Mouse (Mus musculus) forebrain, embryonic 11.5 days (tissue): Measurements from ENCODE around the gene Tex264. TPM values are rescaled to one million over a fixed set of nuclear protein-coding genes. Genes with fewer than 3 reads are reported as not detected.

Experiments
- ATAC-seq: fragments of 200-750 bp; cut with Nextera tagmentation; replicated peaks from 2 replicates; pipeline ENCODE4 v1.8.0; 2017; ENCODE audit warnings: moderate TSS enrichment; ENCODE audit not compliant: low FRiP score
- DNase-seq: peaks from one replicate; pipeline ENCODE4 v3.0.0-alpha.2; 2017; ENCODE audit warnings: low spot score
- H3K27ac ChIP-seq: fragments of 300-500 bp; sonication (generic); 2 replicates; pipeline ENCODE4 v1.5.1; 2014; ENCODE audit warnings: low read depth, low read length
- H3K27me3 ChIP-seq: fragments of 300-500 bp; sonication (generic); 2 replicates; pipeline ENCODE4 v1.6.1; 2014; ENCODE audit warnings: mild to moderate bottlenecking, low read length, mixed read lengths; ENCODE audit not compliant: control insufficient read depth, insufficient read depth
- H3K36me3 ChIP-seq: fragments of 300-500 bp; sonication (generic); 2 replicates; pipeline ENCODE4 v1.6.1; 2014; ENCODE audit warnings: mild to moderate bottlenecking, low read length, moderate library complexity, mixed read lengths; ENCODE audit not compliant: control insufficient read depth, insufficient read depth
- H3K4me1 ChIP-seq: fragments of 300-500 bp; sonication (generic); replicated peaks from 2 replicates; pipeline ENCODE4 v1.6.1; 2014; ENCODE audit warnings: low read length, mixed read lengths; ENCODE audit not compliant: control insufficient read depth, insufficient read depth
- H3K4me2 ChIP-seq: fragments of 300-500 bp; sonication (generic); 2 replicates; pipeline ENCODE4 v1.6.1; 2014; ENCODE audit warnings: low read depth, mild to moderate bottlenecking, low read length, moderate library complexity, mixed read lengths; ENCODE audit not compliant: severe bottlenecking
- H3K4me3 ChIP-seq: fragments of 300-500 bp; sonication (generic); 2 replicates; pipeline ENCODE4 v1.5.1; 2014; ENCODE audit warnings: low read depth, low read length
- H3K9ac ChIP-seq: fragments of 300-500 bp; sonication (generic); 2 replicates; pipeline ENCODE4 v1.6.1; 2014; ENCODE audit warnings: low read length
- H3K9me3 ChIP-seq: fragments of 300-500 bp; sonication (generic); 2 replicates; pipeline ENCODE4 v1.6.1; 2016; ENCODE audit warnings: low read length, mixed read lengths; ENCODE audit not compliant: control insufficient read depth
- WGBS: fragments of 180-500 bp; shearing (Covaris S2); extraction: QIAGEN DNeasy Blood & Tissue Kit; methylation state at CpG from one replicate; pipeline ENCODE4 v1.1.7; 2014; 5-methylcytosine and 5-hydroxymethylcytosine counted together
- polyA plus RNA-seq: library from polyadenylated mRNA; unstranded; fragments of >200 nt; fragmentation: Nextera tagmentation; extraction: Ambion mirVana; gene quantifications from 2 replicates; pipeline ENCODE4 v1.2.1, GENCODE M21; 2014

Gene Tex264
- polyA plus RNA-seq, 1 experiment from 2014 or later = 31.9 TPM

- H3K27me3 ChIP-seq = peaks cover 3% of the 10 kb centered on the region
- H3K27ac ChIP-seq = no peak overlapping the region
- no peak for DNase-seq
- H3K9me3 ChIP-seq = no peaks in the 10 kb centered on the region
- no peak for ATAC-seq
- 0 out of 2 replicates have a peak, but pooled peaks cover 2% of the 10 kb centered on the region for H3K4me1 ChIP-seq
- no peak overlapping the region for H3K9ac ChIP-seq
- 42% methylated on average over 5 of the region's 5 CpGs for WGBS
- H3K4me3 ChIP-seq = no peak overlapping the region
- no peaks in the 10 kb centered on the region; the same call in 1 of the 2 replicates for H3K36me3 ChIP-seq
- no peak overlapping the region for H3K4me2 ChIP-seq
Observed at GRCm38 (mm10) chr9:106657592-106657991, 28.1 kb downstream of the Tex264 start.

DNA sequence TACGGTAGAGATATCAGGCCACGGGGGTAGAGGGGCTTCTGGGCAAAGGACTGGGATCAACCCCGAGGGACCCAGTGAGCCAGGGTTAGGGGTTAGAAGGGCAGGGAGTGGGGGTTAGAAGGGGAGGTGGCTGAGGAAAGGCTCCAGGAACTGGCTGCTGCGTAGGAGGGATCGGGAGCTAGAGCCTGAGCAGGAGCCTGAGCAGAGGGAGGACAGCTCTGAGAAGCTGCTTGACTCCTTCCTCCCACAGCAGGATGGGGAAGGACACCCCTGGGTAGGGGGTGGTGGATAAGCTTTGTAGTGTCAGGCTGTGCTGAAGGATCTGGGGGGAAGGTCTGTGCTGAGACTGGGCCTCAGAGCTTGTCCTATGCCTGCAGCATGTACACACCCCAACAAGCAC is 28.9 kb downstream of the Tex264 start:
- Histone ChIP-seq H3K9me3 (no peaks in the 10 kb centered on the region), H3K27ac (no peak overlapping the region), H3K9ac (no peak overlapping the region), H3K36me3 (no peaks in the 10 kb centered on the region; the same call in 1 of the 2 replicates), H3K4me3 (no peak overlapping the region), H3K4me1 (0 out of 2 replicates have a peak, but pooled peaks cover 2% of the 10 kb centered on the region), H3K4me2 (no peak overlapping the region), H3K27me3 (peaks cover 3% of the 10 kb centered on the region)
- ATAC-seq (no peak), DNase-seq (no peak)
- 32% methylated on average over 5 of the region's 5 CpGs for WGBS

DNA sequence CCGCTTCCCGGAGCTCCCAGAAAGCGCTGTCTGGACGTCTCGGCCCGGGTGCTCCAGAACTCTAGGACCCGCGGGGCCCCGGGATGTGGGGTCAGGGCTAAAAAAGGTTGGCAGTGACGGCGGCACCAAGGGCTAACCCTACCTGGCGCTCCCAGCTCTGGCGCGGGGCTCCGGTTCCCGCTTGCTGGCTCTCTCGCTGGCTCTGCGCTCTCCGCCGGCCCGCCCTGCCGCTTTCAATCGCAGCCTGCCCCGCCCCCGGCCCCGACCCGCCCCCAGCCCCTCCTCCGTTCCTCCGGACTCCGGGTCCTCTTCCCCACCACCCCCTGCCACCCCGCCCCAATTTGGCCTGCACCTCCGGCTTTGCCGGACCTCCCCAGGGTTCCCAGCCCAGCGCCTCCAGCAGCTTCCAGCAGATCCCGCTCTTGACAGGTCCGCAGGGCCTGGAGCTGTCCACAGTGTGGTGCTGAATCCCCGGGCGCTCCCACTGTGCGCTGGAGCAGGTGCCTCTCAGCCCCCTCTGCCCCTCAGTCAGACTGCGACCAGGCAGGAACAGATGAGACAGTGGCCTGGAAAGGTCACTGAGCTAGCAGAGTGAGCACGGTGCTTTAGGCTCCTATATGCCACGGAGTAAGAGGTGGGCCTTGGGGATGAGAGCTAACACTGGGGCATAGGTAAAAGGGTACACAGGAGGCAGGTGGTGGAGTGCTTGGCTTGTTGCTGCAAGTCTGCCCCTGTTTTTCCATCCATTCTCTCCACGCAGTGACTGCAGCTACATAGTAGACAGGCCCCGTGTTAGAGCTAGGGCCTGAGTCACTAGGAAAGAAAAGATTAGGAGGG is 29.6 kb downstream of the Tex264 start, which contains the start of gene Grm2:
Grm2 (minus strand) TSS at position 199 of the 837 bp plus-strand sequence.
- Histone ChIP-seq H3K27ac (no peak within 1 kb of the TSS), H3K9me3 (no peaks in the 10 kb centered on the region), H3K27me3 (peaks cover 3% of the 10 kb centered on the region), H3K36me3 (no peaks in the 10 kb centered on the region), H3K4me1 (0 out of 2 replicates have a peak, but pooled peaks cover 2% of the 10 kb centered on the region), H3K4me2 (peak within 1 kb of the TSS; percentile 88), H3K4me3 (peak within 1 kb of the TSS; percentile 33), H3K9ac (peak within 1 kb of the TSS; percentile 41)
- ATAC-seq (peak; percentile 77), DNase-seq (peak; percentile 90)
- under 1% methylated on average over 43 of the region's 44 CpGs for WGBS

GRCm38 (mm10) chr9:106652720-106653119 is 33.0 kb downstream of the Tex264 start:
- Histone ChIP-seq H3K4me2 (no peak overlapping the region), H3K36me3 (no peaks in the 10 kb centered on the region), H3K9ac (no peak overlapping the region), H3K27ac (no peak overlapping the region), H3K4me3 (no peak overlapping the region), H3K9me3 (no peaks in the 10 kb centered on the region), H3K27me3 (peaks cover 3% of the 10 kb centered on the region), H3K4me1 (0 out of 2 replicates have a peak, but pooled peaks cover 2% of the 10 kb centered on the region)
- ATAC-seq = no peak
- DNase-seq = no peak
- 74% methylated on average over 1 of the region's 1 CpGs for WGBS

DNA sequence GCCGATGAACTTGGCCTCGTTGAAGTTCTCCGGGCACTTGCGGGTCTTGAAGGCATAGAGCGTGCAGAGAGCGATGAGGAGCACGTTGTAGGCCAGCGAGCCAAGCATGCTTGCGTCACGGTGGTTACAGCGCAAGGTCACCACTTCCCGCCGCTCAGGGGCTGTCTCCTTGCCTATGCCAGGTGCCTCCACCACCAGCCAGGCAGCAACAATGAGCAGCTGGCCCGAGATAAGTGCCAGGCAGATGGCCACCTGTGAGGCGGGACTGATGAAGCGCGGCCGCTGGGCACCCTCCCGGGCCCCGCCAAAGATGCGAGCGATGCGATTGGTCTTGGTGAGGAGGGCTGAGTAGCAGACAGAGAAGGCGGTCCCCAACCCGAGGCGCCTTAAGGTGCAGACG is 38.5 kb downstream of the Tex264 start:
- no peak overlapping the region for H3K4me2 ChIP-seq
- no peak overlapping the region for H3K4me3 ChIP-seq
- ATAC-seq (no peak), DNase-seq (no peak)
- no peaks in the 10 kb centered on the region for H3K27me3 ChIP-seq
- 80% methylated on average over 27 of the region's 27 CpGs for WGBS
- H3K36me3 ChIP-seq = no peaks in the 10 kb centered on the region
- H3K9me3 ChIP-seq = no peaks in the 10 kb centered on the region
- no peak overlapping the region for H3K27ac ChIP-seq
- H3K9ac ChIP-seq = no peak overlapping the region
- H3K4me1 ChIP-seq = no peaks in the 10 kb centered on the region

GRCm38 (mm10) chr9:106645684-106646271 is 39.9 kb downstream of the Tex264 start:
- 80% methylated on average over 9 of the region's 9 CpGs for WGBS
- Histone ChIP-seq H3K27ac (no peak overlapping the region), H3K4me2 (no peak overlapping the region), H3K9ac (no peak overlapping the region), H3K4me3 (no peak overlapping the region), H3K9me3 (no peaks in the 10 kb centered on the region), H3K27me3 (no peaks in the 10 kb centered on the region), H3K4me1 (no peaks in the 10 kb centered on the region), H3K36me3 (no peaks in the 10 kb centered on the region)
- ATAC-seq (no peak), DNase-seq (no peak)

DNA sequence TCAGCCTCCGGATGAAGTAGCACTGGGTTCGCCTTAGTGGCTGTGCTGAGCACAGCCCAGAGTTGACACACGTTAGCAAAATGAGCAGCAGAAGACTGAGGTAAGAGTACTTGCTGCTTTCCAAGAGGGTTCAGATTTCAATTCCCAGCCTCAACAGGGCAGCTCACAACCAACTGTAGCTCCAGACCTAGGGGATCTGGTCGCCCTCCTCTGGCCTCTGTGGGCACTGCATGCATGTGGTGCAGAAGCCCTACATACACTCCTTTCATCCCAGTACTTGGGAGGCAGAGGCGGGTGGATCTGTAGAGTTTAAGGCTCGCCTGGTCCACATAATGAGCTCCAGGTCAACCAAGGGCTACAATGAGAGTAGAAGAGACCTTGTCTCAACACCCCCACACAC is 41.9 kb downstream of the Tex264 start:
- 68% methylated on average over 6 of the region's 6 CpGs for WGBS
- no peak for DNase-seq

GRCm38 (mm10) chr9:106643128-106643527 is 42.6 kb downstream of the Tex264 start:
- ATAC-seq (no peak), DNase-seq (peak; percentile 91)
- Histone ChIP-seq H3K4me1 (no peaks in the 10 kb centered on the region), H3K4me3 (no peak overlapping the region), H3K27me3 (no peaks in the 10 kb centered on the region), H3K9me3 (no peaks in the 10 kb centered on the region), H3K36me3 (no peaks in the 10 kb centered on the region), H3K4me2 (no peak overlapping the region), H3K9ac (no peak overlapping the region), H3K27ac (no peak overlapping the region)
- WGBS = 30% methylated on average over 7 of the region's 7 CpGs

More for the DNA sequence above, 41.9 kb downstream of the Tex264 start:
- Histone ChIP-seq H3K9me3 (no peaks in the 10 kb centered on the region), H3K4me1 (no peaks in the 10 kb centered on the region), H3K4me3 (no peak overlapping the region), H3K36me3 (no peaks in the 10 kb centered on the region), H3K27me3 (no peaks in the 10 kb centered on the region), H3K4me2 (no peak overlapping the region), H3K27ac (no peak overlapping the region), H3K9ac (no peak overlapping the region)
- no peak for ATAC-seq
